Mouse (Mus musculus) cerebellum, adult 9-11 months (tissue): ENCODE measurements around the gene Plekhg6.

ENCODE experiments used
- DNase-seq: peaks from one replicate; pipeline ENCODE4 v3.0.0; 2022

The Plekhg6 gene

GRCm38 (mm10) chr6:125353221-125353620 lies 27.4 kb downstream of the Plekhg6 start:
- DNase-seq = no peak

DNA sequence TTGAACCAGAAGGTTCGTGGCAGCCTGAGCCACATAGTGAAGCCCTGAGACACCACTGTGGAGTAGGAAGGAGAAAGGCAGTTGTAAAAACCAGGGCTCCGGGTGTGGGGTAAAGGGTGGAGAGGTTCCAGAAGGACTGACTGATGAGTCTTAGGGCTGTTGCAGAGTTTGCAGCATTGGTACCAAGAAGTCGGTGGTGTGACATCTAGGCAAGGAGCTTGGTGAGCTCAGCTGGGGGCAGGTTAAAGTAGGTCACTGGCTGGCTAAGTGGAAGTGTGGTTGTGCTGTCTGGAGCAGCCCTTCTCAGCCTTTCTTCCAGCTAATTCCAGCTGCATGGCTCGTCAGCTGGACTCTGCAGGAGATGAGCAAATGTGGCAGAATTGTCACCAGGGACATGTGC lies 27.8 kb downstream of the Plekhg6 start:
- DNase-seq = no peak

DNA sequence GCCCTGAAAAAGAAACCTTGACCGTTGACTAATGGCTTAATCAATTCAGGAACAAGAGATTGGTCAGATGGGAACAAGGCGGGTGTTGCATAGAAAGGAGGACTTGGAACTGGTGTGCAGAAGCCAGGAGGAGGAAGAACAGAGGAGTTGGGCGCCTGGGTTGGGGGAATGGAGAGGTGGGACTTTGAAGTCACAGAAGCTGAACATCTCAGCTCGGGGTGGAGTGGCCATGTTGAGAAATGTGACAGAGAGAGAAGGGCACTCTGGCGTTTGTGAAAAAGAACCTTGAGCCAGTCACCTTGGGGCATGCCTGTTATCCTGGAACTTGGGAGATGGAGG lies 28.6 kb downstream of the Plekhg6 start:
- DNase-seq = no peak

- DNase-seq = no peak
These were observed 29.1 kb downstream of the Plekhg6 start for GRCm38 (mm10) chr6:125351368-125352045.

DNA sequence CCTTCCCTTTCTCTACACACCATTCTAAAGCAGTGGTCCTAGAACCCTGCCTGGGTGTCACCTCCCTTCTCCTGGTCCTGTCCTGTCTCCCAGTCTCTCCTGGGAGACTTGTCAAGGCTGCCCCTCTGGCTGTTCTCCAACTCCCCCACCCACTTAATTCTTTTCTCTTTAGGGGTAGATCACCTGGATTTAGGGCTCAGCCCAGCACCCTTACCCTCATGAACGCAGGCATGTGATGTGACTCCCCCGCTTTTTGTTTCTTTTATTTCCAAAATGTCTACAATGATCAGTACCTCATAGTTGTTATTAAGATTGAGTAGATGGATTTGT lies 29.6 kb downstream of the Plekhg6 start:
- DNase-seq = no peak

- no peak for DNase-seq
These were observed 30.2 kb downstream of the Plekhg6 start for GRCm38 (mm10) chr6:125350231-125350994.

DNA sequence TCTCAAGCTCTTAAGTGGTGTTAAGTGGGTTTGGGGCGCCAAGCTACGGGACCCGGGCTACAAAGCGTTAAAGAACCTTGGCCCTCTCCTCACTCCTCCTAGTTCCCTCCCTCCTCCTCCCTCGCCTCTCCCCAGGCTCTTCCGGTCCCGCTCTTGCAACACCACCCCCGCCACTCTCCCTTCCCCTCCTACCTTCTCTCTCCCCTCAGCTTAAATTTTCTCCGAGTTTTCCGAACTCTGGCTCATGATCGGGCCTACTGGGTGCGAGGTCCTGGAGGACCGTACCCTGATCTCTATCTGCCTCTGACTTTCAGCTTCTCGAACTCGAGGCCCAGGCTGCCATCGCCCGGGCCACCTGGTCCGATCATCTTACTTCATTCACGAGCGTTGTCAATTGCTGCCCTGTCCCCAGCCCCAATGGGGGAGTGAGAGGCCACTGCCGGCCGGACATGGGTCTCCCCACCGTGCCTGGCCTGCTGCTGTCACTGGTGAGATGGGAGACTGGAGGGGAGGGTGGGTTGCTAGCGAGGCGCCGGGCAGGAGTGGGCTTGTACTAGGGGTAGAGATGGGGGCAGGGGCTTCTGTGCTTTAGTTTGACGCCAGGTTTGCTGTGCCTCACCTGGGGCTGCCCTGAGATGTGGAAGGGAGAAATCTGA lies 30.9 kb downstream of the Plekhg6 start:
- DNase-seq = no peak

GRCm38 (mm10) chr6:125348721-125349574 lies 31.6 kb downstream of the Plekhg6 start, which contains the start of gene Tnfrsf1a:
Tnfrsf1a (plus strand) TSS chr6:125349362.
- no peak for DNase-seq

- DNase-seq = no peak
These were observed 34.6 kb downstream of the Plekhg6 start for GRCm38 (mm10) chr6:125346029-125346428.

- no peak for DNase-seq
These were observed 35.0 kb downstream of the Plekhg6 start for GRCm38 (mm10) chr6:125345625-125346024.

GRCm38 (mm10) chr6:125344866-125345265 lies 35.7 kb downstream of the Plekhg6 start:
- no peak for DNase-seq

GRCm38 (mm10) chr6:125344084-125344483 lies 36.5 kb downstream of the Plekhg6 start:
- no peak for DNase-seq

GRCm38 (mm10) chr6:125342198-125342597 lies 38.4 kb downstream of the Plekhg6 start:
- DNase-seq = no peak

- DNase-seq = no peak
These were observed 40.3 kb downstream of the Plekhg6 start for GRCm38 (mm10) chr6:125340244-125340643.

DNA sequence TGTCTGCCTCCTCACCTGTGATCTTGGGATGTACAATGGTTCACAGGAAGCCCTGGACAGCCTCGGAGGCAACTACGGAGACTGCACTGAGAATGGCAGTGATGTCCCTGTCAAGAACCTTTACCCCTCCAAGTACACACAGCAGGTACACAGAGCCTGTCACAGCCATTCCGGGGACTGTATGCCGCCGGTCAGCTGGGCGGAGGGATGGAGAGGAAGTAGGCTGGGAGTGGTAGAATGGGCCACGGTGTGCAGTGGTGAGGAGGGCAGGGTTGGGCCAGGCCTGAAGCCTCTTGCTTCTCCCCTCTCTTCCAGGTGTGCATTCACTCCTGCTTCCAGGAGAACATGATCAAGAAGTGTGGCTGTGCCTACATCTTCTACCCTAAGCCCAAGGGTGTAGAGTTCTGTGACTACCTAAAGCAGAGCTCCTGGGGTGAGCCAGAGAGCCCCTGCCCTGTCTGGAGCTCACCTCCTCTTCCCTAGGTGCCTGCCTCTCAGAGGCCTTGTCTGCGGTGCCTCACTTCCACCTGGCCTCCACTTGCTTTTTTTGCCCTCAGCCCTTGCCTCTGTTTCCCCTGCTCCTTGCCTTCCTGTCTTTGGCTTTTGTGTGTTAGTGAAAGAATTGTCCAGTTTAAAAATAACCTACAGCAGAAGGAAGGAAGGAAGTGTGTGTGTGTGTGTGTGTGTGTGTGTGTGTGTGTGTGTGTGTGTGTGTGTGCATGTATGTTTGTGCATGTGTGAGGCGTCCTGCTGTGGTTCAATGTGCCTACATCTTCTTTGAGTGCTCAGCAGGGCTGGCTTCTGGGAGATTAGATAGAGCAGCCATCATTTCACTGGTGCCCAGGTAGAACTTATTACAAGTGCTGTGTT lies 41.6 kb downstream of the Plekhg6 start:
- no peak for DNase-seq

DNA sequence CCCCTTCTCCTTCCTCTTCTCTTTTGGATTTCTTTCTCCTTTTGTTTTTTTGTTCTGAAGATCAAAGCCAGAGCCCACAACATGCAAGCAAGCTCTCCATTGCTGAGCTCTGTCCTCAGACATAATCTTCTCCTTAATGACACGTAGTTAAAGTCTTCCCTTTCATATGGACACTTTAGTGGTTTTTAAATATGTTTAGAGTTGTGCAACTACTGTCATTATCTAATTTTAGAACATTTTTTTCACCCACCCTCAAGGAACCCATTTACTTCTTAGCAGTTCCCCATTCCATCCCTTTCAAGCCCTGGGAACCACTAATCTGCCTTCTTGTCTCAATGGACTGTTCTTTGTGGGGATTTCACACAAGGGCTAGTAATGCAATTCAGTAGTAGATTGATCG lies 46.2 kb downstream of the Plekhg6 start:
- no peak for DNase-seq

DNA sequence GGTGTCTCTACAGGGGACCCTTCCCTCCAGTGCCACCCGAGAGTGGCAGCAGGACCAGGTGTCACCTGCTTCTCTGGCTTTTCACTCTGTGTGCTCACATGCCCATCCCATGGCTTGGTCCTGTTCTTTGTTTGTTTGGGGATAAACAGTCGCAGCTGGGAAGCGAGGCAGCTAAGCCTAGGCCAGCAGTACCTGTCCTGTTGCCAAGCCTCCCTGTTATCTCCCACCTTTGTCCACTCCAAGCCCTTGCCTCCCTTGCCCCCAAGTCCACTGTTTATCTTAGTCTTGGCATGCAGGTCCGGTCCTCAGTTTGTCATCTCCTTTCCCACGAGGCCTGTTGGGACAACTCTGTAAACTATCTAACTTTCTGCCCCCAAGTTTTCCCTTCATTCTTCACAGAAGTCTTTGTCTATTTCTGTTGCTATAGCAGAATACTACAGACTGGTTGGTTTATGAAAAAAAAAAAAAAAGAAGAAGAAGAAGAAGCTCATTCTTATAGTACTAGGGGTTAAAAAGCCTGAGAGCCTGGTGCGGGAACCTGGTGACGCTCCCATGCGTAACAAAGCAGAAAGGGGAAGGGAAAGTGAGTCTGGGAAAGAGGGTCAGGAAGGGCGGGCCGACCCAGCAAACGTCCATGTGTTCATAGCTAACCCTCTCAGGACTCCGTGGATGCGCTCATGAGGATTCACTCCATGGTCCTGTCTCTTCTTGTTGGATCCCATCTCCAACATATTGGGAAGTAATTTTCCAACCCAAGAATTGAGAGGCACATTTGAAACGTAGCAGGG lies 47.3 kb downstream of the Plekhg6 start:
- DNase-seq = no peak

GRCm38 (mm10) chr6:125330626-125331326 lies 49.8 kb downstream of the Plekhg6 start:
- peak; percentile 47 for DNase-seq

DNA sequence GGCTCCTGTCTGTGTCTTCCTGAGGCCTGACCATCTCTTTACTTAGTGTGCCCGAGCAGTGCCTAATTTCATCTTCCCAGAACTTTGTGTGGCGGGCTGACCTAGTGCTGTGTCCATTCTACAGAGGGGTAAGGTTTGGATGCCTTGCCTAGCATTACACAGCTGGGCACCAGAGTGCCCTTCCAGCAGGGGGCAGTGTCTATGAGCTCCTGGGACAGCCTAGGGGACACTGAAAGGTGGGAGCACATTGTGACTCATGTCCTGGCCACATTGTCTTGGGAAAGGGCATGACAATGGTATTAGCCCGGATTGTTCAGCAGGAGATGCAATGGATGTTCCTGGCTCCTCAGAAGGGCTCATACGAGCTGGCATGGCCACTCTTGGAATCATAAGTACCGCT lies 52.4 kb downstream of the Plekhg6 start:
- DNase-seq = no peak

- no peak for DNase-seq
These were observed 55.3 kb downstream of the Plekhg6 start for GRCm38 (mm10) chr6:125325337-125325736.

GRCm38 (mm10) chr6:125323547-125323946 lies 57.0 kb downstream of the Plekhg6 start:
- DNase-seq = no peak
